Mouse (Mus musculus) Patski (cell line): Measurements from ENCODE around the gene Fam189a1. TPM values are rescaled to one million over a fixed set of nuclear protein-coding genes. Genes with fewer than 3 reads are reported as not detected.
A peak's percentile ranks its signal among the peaks of the same experiment; 100 is the strongest.

Experiments used
- ATAC-seq: fragments of 100-300 bp; one replicate; pipeline ENCODE4 v1.8.0; 2021
- CTCF ChIA-PET: fragments of 350-600 bp; sonication (Branson Sonifier 250); formaldehyde crosslinking; loops from one replicate; lab custom pipeline; 2022; ENCODE audit warnings: inconsistent platforms; lab: Charles Lee
- POLR2A ChIA-PET: fragments of 350-600 bp; sonication (Branson Sonifier 250); formaldehyde crosslinking; loops from one replicate; lab custom pipeline; 2022; ENCODE audit warnings: antibody characterized with exemption, inconsistent platforms; lab: Charles Lee
- DNase-seq: peaks from one replicate; pipeline ENCODE4 v3.0.0-alpha.2; 2011; ENCODE audit warnings: low read depth, low spot score
- H3K27me3 ChIP-seq: fragments of 371-371 bp; one replicate; pipeline ENCODE4 v1.5.1; 2021
- CTCF ChIP-seq: fragments of 100-300 bp; IDR thresholded peaks from one replicate; pipeline ENCODE4 v1.5.1; 2021
- in situ Hi-C: fragments of 300-500 bp; cut with MboI; formaldehyde crosslinking; loops from 3 replicates; pipeline ENCODE4 v1.11.1; 2018; ENCODE audit warnings: low pct_unique_long_range_greater_than_20kb, mixed read lengths
- polyA plus RNA-seq: library from polyadenylated mRNA; unstranded; gene quantifications from one replicate; pipeline ENCODE4 v1.2.3, GENCODE M21; 2021

The Fam189a1 gene
- polyA plus RNA-seq, 1 experiment from 2014 or later: 2.7 TPM

- in situ Hi-C loops: no loop called here
- no peak for TF ChIP-seq CTCF
- no peak for DNase-seq
- no peak for ATAC-seq
- CTCF ChIA-PET: interaction anchor here (1.7 kb wide), 1 partner anchor 18 kb away, joined by 5 read pairs; no protein-coding TSS in a partner anchor
- H3K27me3 ChIP-seq: peaks cover 4% of the 10 kb centered on the region
- POLR2A ChIA-PET: no interaction called here
Observed at GRCm38 (mm10) chr7:64724409-64724808, 432.0 kb downstream of the Fam189a1 start.

GRCm38 (mm10) chr7:64723313-64723712 is 433.1 kb downstream of the Fam189a1 start:
- CTCF ChIA-PET: interaction anchor here (1.4 kb wide), 1 partner anchor 18 kb away, joined by 3 read pairs; no protein-coding TSS in a partner anchor
- TF ChIP-seq CTCF: no peak
- peaks cover 4% of the 10 kb centered on the region for H3K27me3 ChIP-seq
- no peak for ATAC-seq
- no peak for DNase-seq
- POLR2A ChIA-PET: no interaction called here
- in situ Hi-C loops: no loop called here

- POLR2A ChIA-PET: no interaction called here
- in situ Hi-C loops: no loop called here
- DNase-seq: no peak
Observed at GRCm38 (mm10) chr7:64716286-64716685, 440.1 kb downstream of the Fam189a1 start.

GRCm38 (mm10) chr7:64709520-64710262 is 446.7 kb downstream of the Fam189a1 start:
- peak; percentile 13 for TF ChIP-seq CTCF
- DNase-seq (no peak), ATAC-seq (no peak)
- POLR2A ChIA-PET: no interaction called here
- CTCF ChIA-PET: no interaction called here
- no peaks in the 10 kb centered on the region for H3K27me3 ChIP-seq
- in situ Hi-C loops: no loop called here

More at GRCm38 (mm10) chr7:64716286-64716685, 440.1 kb downstream of the Fam189a1 start:
- CTCF ChIA-PET: interaction anchor here (1.1 kb wide), 1 partner anchor 16 kb away, joined by 3 read pairs; no protein-coding TSS in a partner anchor
- H3K27me3 ChIP-seq: no peaks in the 10 kb centered on the region
- no peak for TF ChIP-seq CTCF
- no peak for ATAC-seq

- in situ Hi-C loops: no loop called here
- ATAC-seq: no peak
- ChIA-PET CTCF (interaction anchor here (0.6 kb wide), 1 partner anchor 83 kb away, joined by 4 read pairs; no protein-coding TSS in a partner anchor), POLR2A (no interaction called here)
- H3K27me3 ChIP-seq: no peaks in the 10 kb centered on the region
- no peak for DNase-seq
- no peak for TF ChIP-seq CTCF
Observed at GRCm38 (mm10) chr7:64708176-64708575, 448.2 kb downstream of the Fam189a1 start.
